Mouse (Mus musculus) cerebellum, adult 8-10 months (tissue): ENCODE results near the gene Slc38a5.

Experiments
- DNase-seq: peaks from one replicate; pipeline ENCODE4 v3.0.0; 2022

Gene Slc38a5

GRCm38 (mm10) chrX:8327124-8327523 lies 56.2 kb downstream of the Slc38a5 start, which contains the start of gene Ssxb10:
Ssxb10 (plus strand) TSS chrX:8327424.
- no peak for DNase-seq
